ENCODE assay signal across 8 mouse cellular contexts in genomic region chr9:74953265-74953958, GRCm38 (mm10). TPM values are rescaled to one million over a fixed set of nuclear protein-coding genes. Genes with fewer than 3 reads are reported as not detected.
DNase-seq lines count a peak whose midpoint lies in the region; ATAC-seq lines count a peak whose summit lies in the region.

No protein-coding gene starts in this region.

- peak; percentile 55 for ATAC-seq in frontal cortex, adult (ENCODE audit: low TSS enrichment)
- peak; percentile 67 for ATAC-seq in megakaryocyte progenitor cell, adult 5-6 weeks (replicated peaks; ENCODE audit: poor library complexity)
- ATAC-seq in erythroid progenitor cell, adult 5-6 weeks (replicated peaks; ENCODE audit: low FRiP score, poor library complexity, severe bottlenecking), result no peak

- intact Hi-C loops in left cerebral cortex, postnatal 14 days (cut with DNase I), result loop anchor here (5.0 kb wide), 1 partner anchor 41 kb away; no protein-coding TSS in a partner anchor

- H3K4me1 ChIP-seq in hindbrain, embryonic 10.5 days (replicated peaks), result peaks cover 20% of the 10 kb centered on the region

- H3K4me3 ChIP-seq in hindbrain, embryonic 10.5 days, result peak overlapping the region; percentile 96

- no peaks in the 10 kb centered on the region for H3K9me3 ChIP-seq in hindbrain, embryonic 10.5 days

- peaks cover 6% of the 10 kb centered on the region for H3K36me3 ChIP-seq in hindbrain, embryonic 10.5 days

- no peaks in the 10 kb centered on the region for H3K27me3 ChIP-seq in hindbrain, embryonic 10.5 days (ENCODE audit: insufficient read depth, poor library complexity, severe bottlenecking)

- H3K27ac ChIP-seq in hindbrain, embryonic 10.5 days, result peak overlapping the region; percentile 92

- peak; percentile 77 for DNase-seq in MN1 (ENCODE audit: low spot score)
- DNase-seq in c-Kit-positive CD71-positive TER-119-negative erythroid progenitor cells, embryonic 14.5 days (ENCODE audit: low read depth), result peak; percentile 53
- DNase-seq in hindbrain, embryonic 10.5 days (ENCODE audit: low spot score), result peak; percentile 55
- DNase-seq in left cerebral cortex, postnatal 14 days (ENCODE audit: low spot score in 2 of 2), result peak; percentile 41 to 43
- peak; percentile 84 for DNase-seq in skeletal muscle tissue, adult 2 months (ENCODE audit: low read depth, low spot score)

- 9% methylated on average over 31 of the region's 31 CpGs for WGBS in hindbrain, embryonic 10.5 days

RNA-seq across cellular contexts. Expression of gene Fam214a, which starts 0.7 kb away (rescaled TPM):
- 8.6 and 13.1 TPM in 2 replicates for polyA plus RNA-seq in hindbrain, embryonic 10.5 days (2016; fragmentation: Nextera tagmentation; extraction: Ambion mirVana)
- total RNA-seq in left cerebral cortex, postnatal 14 days (2021), result 10 to 100 TPM; 34.2 to 37.3 TPM
- 6.9 and 7.1 TPM in 2 replicates for total RNA-seq in megakaryocyte progenitor cell, adult 5-6 weeks (2015)
- total RNA-seq in megakaryocyte progenitor cell, adult 5-6 weeks (2017), result 6.6 and 7.1 TPM in 2 replicates
- total RNA-seq in erythroid progenitor cell, adult 5-6 weeks (2015; ENCODE audit: low replicate concordance), result 4.6 and 4.7 TPM in 2 replicates
- 1.0 and 2.3 TPM in 2 replicates for total RNA-seq in erythroid progenitor cell, adult 5-6 weeks (2017; ENCODE audit: low replicate concordance)

Comparison
In these comparisons a context has a peak if more than half of its experiments do, and no peak if none do; other contexts are left out.
1. RNA of gene Fam214a, which starts 0.7 kb away (total RNA-seq): 34.2 to 37.3 TPM in left cerebral cortex, postnatal 14 days; 6.6 to 7.1 TPM in megakaryocyte progenitor cell, adult 5-6 weeks and 1.0 to 4.7 TPM in erythroid progenitor cell, adult 5-6 weeks; every median in the first group is over 4 times any median in the second.
2. Peak in every context shown above with its lines, with median percentiles within 50 percentile points of each other: DNase-seq.